Mouse (Mus musculus): ENCODE measurements around the gene Bcas3.

Gene Bcas3

DNA sequence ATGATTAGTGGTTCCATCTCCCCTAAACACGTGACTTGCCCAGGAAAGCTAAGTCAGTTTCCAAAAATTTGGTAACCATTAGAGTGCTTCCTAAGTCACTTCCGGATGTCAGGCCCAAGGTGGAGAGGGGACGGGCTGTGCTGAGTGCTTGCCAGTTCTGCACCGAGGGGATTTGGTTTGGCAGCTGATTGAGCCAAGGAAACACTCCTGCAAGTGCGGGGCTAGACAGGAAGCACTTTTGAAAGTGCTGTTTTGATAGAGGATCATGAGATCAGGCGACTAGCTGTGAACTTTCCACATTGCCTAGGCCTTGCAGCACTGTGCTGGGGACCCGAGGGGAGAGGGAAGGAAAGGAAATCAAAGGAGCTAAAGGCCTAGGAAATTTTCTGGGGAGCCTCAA, 262.5 kb downstream of the Bcas3 start:
- no peak for DNase-seq (ENCODE audit: low read depth)

DNA sequence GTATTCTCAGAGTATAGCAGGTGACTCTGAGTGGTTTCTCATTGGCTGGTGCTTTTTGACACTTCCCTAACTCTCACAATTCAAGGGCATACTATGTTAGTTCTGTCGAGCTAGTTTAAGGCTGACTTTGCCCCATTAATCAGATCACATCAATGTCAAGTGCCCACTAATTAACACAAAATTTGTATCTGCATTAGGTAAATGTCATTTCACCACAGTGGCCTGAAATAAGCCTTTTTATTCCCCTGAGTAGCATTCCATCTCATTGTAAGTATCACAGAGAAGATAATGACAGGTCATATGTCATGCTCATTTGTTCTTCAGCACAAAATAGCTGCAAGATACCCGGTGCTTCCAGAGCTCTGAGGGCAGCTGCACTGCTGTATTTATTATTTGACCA, 268.5 kb downstream of the Bcas3 start:
- no peak for DNase-seq (ENCODE audit: low read depth)

DNA sequence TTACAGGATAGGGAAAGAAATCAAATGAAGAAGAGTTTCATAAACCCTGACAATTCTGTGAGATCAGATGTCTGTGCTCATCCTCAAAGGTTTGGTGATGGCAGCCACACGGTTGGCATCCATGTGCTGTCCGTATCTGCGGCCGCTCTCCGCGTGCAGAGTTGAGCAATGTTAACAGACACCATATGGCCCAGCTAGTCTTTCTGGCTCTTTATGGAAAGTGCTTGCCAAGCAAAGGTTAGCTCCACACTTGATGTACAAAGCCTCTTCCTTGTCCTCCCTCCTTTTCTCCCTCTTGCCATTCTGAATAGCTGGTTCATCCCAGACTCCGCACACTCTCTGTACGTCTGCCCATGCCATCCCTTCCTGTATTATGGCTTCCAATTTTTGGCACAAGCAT, 269.0 kb downstream of the Bcas3 start:
- DNase-seq (ENCODE audit: low read depth): no peak

DNA sequence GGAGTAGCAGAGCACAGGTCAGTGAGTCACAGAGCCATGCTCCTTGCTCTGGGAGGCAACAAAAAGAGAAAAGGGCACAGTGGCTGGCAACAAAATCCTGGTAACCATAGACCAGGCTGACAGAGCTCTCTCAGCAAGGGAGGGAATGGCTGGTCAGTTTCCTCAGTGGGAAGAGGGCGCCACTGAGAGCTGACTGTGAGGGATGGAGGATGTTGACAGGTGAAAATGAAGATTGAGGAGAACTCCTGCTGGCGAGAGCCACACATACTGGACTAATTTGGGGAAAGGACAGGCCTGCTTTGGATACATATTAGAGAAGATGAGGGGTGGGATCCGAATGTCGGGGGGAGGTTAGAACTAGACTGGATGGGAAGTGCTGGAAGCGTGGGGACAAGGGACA, 272.2 kb downstream of the Bcas3 start:
- DNase-seq (ENCODE audit: low read depth): no peak

DNA sequence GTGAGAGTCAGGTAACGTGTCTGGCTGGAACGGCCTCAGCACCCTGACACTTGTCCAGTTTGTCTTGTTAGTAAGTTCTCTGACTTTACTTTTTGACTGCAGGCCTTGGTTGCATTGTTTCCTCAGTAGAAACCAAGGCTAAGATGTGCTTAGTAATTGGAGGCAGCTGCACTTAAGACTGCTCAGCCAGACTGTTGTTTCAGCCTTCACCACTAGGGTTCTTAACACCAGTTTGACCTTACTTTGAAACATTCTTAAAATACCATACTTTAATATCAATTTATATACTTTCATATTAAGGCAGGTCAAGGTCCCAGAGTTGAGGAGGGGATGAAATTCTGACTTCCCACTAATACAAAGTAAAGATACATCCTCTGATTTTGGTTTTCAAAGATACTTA, 273.9 kb downstream of the Bcas3 start:
- DNase-seq (ENCODE audit: low read depth): peak; percentile 54

DNA sequence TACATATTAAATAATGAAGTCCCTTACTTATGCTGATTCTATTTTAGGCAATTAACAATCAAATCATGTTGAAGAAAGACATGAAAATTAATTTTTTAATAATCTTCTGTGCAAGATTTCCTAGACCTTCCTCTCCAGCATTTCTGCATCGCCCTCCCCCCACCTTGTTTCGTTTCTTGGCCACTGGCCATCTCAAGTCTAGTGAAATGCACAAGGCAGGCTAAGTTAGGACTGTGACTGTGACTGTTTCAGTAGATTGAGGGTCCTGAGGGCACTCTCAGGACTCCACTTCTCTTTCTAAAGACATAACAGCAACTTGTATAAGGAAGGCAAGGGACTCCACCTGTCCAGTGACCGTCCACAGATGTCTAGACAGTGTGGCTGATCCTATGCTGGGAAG, 274.4 kb downstream of the Bcas3 start:
- DNase-seq (ENCODE audit: low read depth): no peak

DNA sequence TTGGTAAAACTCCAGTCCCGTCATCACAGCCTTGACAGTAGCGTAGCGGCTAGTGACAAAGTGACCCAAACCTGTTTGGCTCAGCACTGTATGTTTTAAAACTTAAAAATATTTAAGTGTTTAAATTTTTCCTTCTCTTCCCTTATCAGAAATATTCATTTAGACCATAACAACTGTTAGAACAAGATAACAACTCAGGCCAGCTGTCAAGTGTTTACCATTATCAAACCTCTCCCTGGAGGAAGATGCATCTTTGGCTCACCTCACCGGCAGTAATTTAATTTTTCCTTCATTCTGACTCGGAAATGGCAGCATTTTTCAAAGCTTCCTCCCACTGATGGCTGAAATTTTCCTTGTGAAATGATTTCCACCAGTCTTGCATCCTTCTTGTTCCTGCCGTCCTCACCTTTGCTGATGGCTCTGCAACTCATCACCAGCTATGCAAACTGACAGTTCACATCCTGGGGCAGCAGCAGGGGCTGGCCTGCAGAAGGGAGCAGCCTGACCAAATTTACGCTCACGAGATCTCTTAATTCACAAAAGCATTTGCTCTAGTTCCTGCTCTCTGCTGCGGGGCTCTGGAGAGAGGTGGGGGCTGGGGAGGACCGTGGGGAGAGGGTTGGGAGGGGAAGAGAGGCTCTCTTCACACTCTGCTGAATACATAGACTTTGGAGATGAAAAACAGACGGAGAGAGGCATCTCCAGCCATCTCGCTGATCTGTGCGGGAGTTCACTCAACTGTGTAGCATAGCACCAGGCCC, 275.5 kb downstream of the Bcas3 start:
- DNase-seq (ENCODE audit: low read depth): no peak

DNA sequence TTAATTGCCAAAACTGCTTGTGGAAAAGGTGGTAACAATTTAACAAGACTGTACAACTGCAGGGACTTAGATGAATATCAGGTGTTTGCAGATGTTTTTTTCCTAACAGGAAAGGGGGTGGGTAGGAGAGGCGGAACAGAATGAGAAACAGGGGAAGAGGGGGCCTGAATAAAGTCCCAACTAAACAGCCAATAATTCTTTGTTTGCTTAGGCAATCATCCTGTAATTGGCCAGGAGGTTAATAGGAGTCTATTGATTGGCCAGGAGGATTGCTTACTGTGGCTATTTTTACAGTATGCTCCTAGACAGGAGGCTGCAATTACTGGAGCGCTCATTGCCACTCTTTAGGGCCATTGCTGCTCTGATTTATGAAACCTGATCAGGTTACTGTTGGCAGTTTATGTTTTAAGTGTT, 279.6 kb downstream of the Bcas3 start:
- DNase-seq (ENCODE audit: low read depth): no peak

DNA sequence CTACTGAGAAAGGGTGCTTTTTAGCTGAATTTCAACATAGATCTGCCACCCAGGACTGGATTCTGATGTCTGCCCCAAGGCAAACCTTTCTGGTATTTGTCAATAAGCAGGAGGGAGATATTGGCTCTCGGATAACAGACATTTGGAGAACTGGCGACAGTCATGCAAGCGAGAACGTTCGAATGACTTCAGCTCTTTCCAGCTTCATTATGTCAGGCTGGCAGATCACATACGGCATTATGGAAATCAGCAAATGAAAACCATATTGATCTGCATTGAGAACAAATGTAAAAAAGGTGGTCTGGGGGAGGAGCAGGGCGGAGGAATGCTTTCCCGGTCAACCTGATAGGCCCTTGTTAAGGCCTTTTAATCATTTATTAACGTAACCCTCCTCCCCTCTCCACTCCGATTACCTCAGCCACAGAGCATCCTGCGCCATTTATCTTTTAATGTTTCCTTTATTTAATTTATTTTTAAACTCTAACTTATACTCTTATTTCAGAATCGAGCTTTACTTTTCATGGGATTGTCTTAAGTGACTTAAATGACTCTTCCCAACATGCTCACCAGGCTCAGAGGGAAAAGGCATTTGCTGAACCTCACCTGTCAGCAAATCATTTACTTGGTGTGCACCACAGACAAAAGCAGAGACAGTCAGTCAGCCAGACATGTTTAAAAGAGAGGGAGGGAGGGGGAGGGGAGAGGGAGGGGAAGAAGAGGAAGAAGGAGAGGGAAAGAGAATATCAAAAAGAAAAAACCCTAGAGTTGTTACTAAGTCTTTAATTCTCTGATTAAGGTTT, 285.9 kb downstream of the Bcas3 start:
- DNase-seq (ENCODE audit: low read depth): no peak

DNA sequence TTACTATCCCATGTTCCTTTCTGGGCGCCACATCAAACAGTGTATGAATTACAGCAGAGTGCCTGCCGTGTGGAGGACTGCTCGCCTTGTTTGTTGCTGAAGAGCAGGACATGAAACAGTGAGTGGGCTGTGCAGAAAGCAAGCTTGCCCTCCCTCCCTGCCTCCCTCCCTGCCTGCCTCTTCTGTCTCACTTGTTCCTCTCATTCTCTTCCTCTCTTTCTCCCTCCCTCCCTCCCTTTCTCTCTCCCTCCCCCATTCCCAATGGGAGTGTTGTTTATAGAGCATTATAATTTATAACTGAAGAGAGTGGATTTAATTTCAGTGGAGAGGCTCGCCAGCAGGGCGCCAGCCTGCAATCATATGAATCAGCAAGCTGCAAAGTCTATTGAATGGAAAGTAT, 287.7 kb downstream of the Bcas3 start:
- DNase-seq (ENCODE audit: low read depth): peak; percentile 59

DNA sequence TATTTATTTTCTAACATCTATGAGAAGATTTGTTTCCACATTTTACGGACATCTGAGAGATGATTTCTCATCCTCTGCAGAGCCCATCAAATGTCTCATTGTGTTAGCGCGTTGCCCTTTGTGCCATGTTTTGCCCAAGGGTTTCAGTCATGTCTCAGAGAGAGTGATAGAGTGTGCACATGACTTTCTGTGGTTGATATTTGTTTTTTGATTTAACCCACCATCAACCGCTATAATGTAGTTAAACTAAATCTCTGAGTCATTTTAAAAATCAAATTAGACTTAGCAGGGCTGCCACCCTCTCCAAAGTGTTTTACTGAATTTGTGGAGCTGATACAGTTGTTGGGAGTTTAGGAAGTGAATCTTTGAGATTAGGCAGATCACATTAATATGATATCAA, 288.5 kb downstream of the Bcas3 start:
- no peak for DNase-seq (ENCODE audit: low read depth)

DNA sequence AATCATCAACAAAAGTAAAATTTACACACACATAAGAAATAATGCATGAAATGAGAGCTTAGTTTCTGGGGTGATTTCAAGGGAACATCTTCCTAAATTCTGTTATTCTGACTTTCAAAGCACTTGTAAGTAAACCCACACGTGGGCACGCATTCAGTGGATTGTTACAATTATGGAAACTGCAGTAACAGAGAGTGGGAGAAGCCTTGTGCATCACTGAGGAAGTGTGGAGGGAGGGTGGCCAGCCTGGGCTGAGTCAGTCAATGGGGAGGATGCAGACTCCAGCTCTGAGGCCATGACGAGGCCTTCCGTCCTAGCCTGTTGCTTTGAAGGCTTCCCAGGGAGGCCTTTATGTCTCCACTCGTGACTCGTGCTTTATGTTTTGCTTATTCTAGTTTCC, 289.6 kb downstream of the Bcas3 start:
- peak; percentile 24 for DNase-seq (ENCODE audit: low read depth)

DNA sequence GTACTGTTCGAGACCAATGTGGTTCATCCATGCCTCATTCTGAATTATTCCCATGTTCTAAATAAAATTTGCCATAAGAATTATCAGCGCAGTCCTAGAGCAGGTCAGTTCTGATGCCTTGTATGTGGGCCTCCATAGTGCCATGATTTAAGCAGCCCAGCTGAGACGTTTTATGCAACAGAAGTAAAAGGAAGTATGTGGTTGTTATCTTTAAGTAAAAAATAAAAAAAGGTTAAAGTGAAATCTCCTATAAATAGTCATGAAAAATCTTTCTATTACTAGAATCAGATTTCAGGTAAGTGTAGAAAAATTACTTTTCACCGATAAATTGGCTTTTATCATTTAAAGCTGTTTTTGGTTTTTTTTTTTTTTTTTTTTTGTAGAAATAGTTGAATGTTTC, 290.1 kb downstream of the Bcas3 start:
- no peak for DNase-seq (ENCODE audit: low read depth)

DNA sequence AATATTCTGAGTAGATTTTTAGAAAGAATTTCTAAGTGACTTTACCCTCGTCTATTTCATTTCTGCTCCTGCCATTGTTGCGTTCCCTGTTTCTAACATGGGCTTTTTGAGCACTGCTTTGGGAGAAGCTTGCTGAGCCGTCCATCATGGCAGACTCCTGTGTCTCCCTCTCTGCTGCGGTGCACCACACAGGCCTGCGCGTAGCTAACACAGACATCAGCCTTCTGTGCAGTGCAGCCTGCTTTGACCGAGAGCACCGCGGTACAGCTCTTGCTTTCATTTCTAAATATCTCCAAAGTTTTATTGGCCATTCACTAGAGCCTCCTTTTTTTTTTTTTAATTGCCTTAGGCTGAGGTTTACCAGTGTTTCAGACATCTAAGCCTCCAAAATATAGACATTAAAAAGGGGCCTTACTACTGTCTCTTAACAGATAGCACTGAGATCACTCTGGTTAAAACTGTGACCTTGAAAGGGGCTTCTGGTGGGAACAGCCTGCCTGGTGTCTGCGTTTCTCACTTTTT, 290.6 kb downstream of the Bcas3 start:
- no peak for DNase-seq (ENCODE audit: low read depth)

DNA sequence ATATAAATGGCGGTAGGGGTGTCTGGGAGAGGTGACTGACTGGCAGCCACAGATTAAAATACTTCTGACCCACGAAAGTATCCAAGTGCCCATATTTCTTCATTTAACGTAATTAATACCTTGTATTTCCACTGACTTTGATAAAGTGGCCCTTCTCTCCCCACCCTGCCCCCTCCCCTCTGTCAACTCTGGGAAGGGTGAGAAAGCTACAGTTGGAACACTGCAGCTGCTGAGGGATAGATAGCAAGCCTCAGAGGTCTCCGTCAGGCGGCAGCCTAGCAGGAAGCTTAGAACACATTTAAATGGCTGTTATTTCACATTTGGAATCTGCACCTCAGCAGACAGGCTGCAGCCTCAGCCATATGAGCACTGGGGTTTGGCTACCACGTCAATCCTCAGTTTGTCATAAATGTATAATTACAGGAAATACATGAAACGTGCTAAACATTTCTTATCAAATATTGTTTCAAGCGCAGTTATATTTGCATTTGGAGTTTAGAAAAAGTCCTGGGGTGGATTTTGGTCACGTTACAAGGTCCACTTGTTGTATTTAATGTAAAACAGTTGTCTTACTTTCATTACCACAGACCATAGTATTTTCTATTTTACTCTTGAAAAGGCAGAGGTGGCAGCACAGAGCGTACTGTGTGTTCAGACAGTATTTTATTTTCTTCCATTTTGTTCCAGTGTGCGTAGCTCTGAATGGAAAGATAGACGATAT, 291.2 kb downstream of the Bcas3 start:
- no peak for DNase-seq (ENCODE audit: low read depth)

DNA sequence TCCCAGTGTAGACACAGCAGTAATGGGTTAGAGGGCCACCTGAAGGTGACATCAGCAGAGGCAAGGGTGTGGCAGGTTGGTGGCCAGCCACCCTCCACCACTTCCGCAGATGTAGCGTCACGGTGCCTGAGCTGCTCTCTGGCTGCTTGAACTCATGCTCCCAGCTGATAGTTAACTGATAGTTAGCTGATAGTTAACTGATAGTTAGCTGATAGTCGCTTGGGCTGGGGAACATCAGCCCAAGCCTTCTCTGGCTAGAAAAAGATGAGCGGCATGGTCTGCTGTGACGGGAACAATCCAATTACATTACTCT, 291.7 kb downstream of the Bcas3 start:
- DNase-seq (ENCODE audit: low read depth): no peak

DNA sequence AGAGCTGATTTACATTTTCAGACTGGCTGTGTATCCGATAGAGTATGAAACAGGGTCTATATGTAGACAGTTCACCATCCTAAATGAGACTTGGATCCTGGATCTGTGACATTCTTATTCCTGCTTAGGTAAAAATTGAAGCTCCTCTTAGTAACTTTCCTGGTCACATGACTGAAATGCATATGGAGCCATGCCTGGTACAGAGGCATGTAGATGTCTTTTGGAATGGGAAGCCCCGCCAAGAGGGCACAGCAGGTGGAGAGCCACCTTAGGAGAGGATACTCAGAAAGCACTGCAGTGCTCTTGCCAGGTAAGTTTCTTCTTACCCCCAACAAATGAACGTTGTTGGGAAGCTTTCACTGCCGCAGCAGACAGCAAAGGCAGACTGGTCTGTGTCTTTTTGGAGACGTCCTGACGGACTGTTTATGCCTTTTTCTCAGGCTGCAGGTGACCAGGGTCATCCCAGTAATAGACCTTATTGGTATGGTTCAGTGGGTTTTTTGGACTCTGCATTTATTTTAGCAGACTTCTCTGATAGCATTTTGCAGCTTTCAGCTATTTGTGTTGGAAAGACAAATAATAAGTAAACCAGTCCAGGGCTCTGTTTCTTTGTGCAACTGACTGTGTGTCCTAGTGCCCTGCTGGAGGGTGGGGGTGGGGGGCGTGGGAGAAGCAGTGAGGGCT, 292.3 kb downstream of the Bcas3 start:
- DNase-seq (ENCODE audit: low read depth): no peak

DNA sequence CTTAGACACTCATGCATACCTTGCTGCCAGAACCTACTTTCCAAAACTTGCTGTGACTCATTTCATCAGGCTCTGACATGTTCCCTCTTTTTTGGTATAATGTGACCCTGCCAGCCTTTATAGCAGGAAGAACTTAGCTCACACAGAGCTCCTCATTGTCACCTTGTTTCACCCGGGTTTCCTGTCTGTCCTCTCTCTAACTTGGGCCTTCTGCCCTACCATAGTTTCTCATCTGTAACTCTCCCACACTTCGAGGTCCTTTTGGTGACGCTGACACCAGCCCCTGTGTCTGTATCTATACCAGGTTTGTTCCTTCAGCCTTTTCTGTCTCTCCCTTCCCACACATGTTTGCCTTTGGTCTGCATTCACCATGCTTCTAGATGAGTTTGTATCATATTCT, 295.9 kb downstream of the Bcas3 start:
- no peak for DNase-seq (ENCODE audit: low read depth)

DNA sequence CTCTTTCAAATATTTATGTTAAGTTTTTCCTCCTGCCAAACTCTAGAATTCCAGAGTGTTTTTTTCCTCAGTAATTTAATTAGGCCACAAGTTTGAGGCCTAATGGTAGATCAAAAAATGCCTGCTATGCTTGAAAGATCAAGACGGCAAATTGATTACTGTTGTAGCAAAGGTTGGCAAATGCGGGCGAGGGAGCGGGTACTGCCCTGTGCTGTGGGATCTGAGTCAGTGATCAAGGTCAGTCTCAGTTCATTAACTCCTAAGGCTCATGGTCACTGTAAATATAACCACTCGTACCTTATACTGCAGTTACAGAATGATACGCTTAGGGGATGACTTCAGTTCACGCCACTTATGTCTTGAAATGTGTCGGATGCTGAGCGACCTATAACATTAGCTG, 296.4 kb downstream of the Bcas3 start:
- no peak for DNase-seq (ENCODE audit: low read depth)

DNA sequence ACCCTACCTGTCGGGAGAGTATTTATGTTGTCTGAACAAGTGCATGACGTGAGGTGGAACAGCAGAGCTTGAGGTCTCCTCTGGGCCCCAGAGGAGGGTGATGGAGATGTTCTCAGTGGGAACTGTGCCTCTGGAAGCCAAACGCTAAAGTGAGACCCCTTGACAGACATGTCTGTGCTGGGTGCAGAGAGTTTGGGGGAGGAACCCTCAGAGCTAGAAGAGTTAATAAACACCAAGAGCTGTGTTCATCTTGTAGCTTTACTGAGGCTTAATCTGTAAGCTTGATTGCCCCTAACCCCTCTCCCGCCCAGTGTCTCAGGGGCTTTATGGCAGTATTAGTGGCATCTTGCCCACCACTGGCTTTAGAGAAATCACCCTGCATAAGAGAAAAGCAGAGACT, 304.5 kb downstream of the Bcas3 start:
- DNase-seq (ENCODE audit: low read depth): no peak

DNA sequence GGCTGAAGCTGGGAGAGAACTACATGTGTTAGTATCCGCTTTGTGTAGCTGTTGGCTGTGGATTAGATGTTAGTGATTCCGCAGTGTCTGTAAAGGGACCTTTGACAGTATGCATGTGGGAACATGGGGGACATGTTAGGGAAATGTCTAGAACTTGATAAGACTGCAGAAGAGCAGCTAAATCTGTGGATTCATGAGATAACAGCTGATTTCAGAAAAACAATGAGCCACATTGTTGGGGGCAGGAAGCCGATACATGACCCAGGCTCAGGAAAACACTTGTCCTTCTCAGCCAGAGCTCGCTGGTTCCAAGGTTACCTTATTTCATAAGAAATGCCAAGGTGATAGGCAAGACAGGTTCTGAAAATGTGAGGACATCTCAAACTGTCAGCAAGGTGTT, 307.3 kb downstream of the Bcas3 start:
- DNase-seq (ENCODE audit: low read depth): no peak

DNA sequence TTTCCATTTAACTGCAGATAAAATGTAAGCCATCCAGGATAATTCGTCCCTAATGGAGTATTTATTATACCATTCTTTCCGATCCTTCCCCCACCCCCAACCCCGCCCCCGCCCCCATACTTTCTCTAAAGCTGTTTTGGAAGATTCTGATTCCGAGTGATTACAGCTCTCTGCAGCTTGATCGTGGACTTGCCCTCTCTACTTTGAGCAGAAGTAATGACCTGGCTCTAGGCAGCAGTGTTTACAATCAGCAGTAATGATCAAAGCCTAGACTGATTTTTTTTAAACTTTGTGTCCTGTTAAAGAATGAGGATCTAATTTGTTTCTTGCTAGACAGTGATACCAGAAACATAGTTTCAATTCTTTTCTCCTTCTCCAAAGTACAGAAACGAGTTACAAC, 314.2 kb downstream of the Bcas3 start:
- no peak for DNase-seq (ENCODE audit: low read depth)

Data from NIH3T3 (cell line).